In genomic region chr13:41146271-41146670, GRCm38 (mm10) we compare ENCODE assay signal across 9 mouse cellular contexts. TPM values are rescaled to one million over a fixed set of nuclear protein-coding genes. Genes with fewer than 3 reads are reported as not detected.
A peak's percentile ranks its signal among the peaks of the same experiment; 100 is the strongest.
DNase-seq lines count a peak whose midpoint lies in the region; ATAC-seq and TF ChIP-seq lines count a peak whose summit lies in the region.
"Had no signal": no experiment of that assay in that cellular context is flagged by ENCODE, and none has a peak within 500 bp of the region (broad histone marks: within the 10 kb centered on the region; RNA-seq: fewer than 3 reads in every experiment).

No protein-coding gene starts in this region.

- H3K4me1 ChIP-seq in midbrain, embryonic 10.5 days, result no peaks in the 10 kb centered on the region
- H3K4me1 ChIP-seq in midbrain, embryonic 16.5 days (ENCODE audit: control insufficient read depth, insufficient read depth, low read length), result no peaks in the 10 kb centered on the region
- H3K4me1 ChIP-seq in hindbrain, postnatal 0 days (ENCODE audit: insufficient read depth, low read length), result no peaks in the 10 kb centered on the region

- WGBS in midbrain, embryonic 10.5 days, result 78% methylated on average over 10 of the region's 10 CpGs
- 79% methylated on average over 10 of the region's 10 CpGs for WGBS in midbrain, embryonic 16.5 days
- WGBS in hindbrain, postnatal 0 days, result 82% methylated on average over 10 of the region's 10 CpGs

- H3K4me3 ChIP-seq in midbrain, embryonic 10.5 days, result no peak overlapping the region
- no peak overlapping the region for H3K4me3 ChIP-seq in midbrain, embryonic 16.5 days (ENCODE audit: low read depth, low read length)
- H3K4me3 ChIP-seq in hindbrain, postnatal 0 days (ENCODE audit: low read length), result no peak overlapping the region

- 0 out of 2 replicates have a peak, but pooled peaks cover 3% of the 10 kb centered on the region for H3K9me3 ChIP-seq in midbrain, embryonic 10.5 days (replicated peaks)
- no peaks in the 10 kb centered on the region for H3K9me3 ChIP-seq in midbrain, embryonic 16.5 days (replicated peaks; ENCODE audit: control insufficient read depth, low read length, poor library complexity, severe bottlenecking)
- H3K9me3 ChIP-seq in hindbrain, postnatal 0 days (ENCODE audit: low read length), result no peaks in the 10 kb centered on the region

- peak; percentile 78 for TF ChIP-seq CTCF in hindbrain, postnatal 0 days (IDR thresholded peaks at IDR 0.05; ENCODE audit: low read depth)

- H3K27me3 ChIP-seq in midbrain, embryonic 10.5 days (ENCODE audit: low read depth, poor library complexity, severe bottlenecking), result no peaks in the 10 kb centered on the region
- no peaks in the 10 kb centered on the region for H3K27me3 ChIP-seq in midbrain, embryonic 16.5 days (ENCODE audit: control insufficient read depth, insufficient read depth, low read depth, low read length)
- no peaks in the 10 kb centered on the region for H3K27me3 ChIP-seq in hindbrain, postnatal 0 days (ENCODE audit: insufficient read depth, low read length)

- ATAC-seq in midbrain, embryonic 16.5 days, result no peak
- no peak for ATAC-seq in hindbrain, postnatal 0 days

- H3K9ac ChIP-seq in midbrain, embryonic 16.5 days (ENCODE audit: low read depth, low read length), result no peak overlapping the region
- no peak overlapping the region for H3K9ac ChIP-seq in hindbrain, postnatal 0 days (replicated peaks; ENCODE audit: low read length)

- H3K27ac ChIP-seq in midbrain, embryonic 10.5 days (replicated peaks), result no peak overlapping the region
- no peak overlapping the region for H3K27ac ChIP-seq in midbrain, embryonic 16.5 days (ENCODE audit: low read length)
- H3K27ac ChIP-seq in hindbrain, postnatal 0 days, result no peak overlapping the region

- no peaks in the 10 kb centered on the region for H3K36me3 ChIP-seq in midbrain, embryonic 10.5 days
- H3K36me3 ChIP-seq in midbrain, embryonic 16.5 days (ENCODE audit: control insufficient read depth, insufficient read depth, low read length), result no peaks in the 10 kb centered on the region
- H3K36me3 ChIP-seq in hindbrain, postnatal 0 days (ENCODE audit: insufficient read depth, low read length), result no peaks in the 10 kb centered on the region

- DNase-seq in midbrain, embryonic 10.5 days (ENCODE audit: low spot score), result peak; percentile 51
- peak; percentile 2 for DNase-seq in adrenal gland, adult 8-10 months
- peak; percentile 80 for DNase-seq in embryo, embryonic 10.5 days (ENCODE audit: low spot score)
- DNase-seq in hindbrain, postnatal 0 days (ENCODE audit: low spot score), result peak; percentile 51
- DNase-seq in left cerebral cortex, postnatal 4 days, result peak; percentile 66
- peak; percentile 11 for DNase-seq in ovary, postnatal 36 days (ENCODE audit: low spot score)
- DNase-seq in thymus, postnatal 36 days, result peak; percentile 26 to 44

- H3K4me2 ChIP-seq in midbrain, embryonic 16.5 days (ENCODE audit: low read length), result no peak overlapping the region
- H3K4me2 ChIP-seq in hindbrain, postnatal 0 days (ENCODE audit: low read depth, low read length), result no peak overlapping the region

- intact Hi-C loops in left cerebral cortex, postnatal 4 days (cut with DNase I), result no loop called here

RNA-seq across cellular contexts. Expression of gene Sycp2l, which starts 32.2 kb away (rescaled TPM):
- not detected in 2 replicates for polyA plus RNA-seq in midbrain, embryonic 10.5 days (2016; fragmentation: Nextera tagmentation; extraction: Ambion mirVana)
- polyA plus RNA-seq in midbrain, embryonic 16.5 days (2015; fragmentation: Nextera tagmentation; extraction: Ambion mirVana), result 0.07 TPM in 1 of 2 replicates, not detected in the other
- not detected for total RNA-seq in adrenal gland, adult 8-10 months (2022)
- not detected in 2 replicates for total RNA-seq in hindbrain, postnatal 0 days (2014; rRNA removed)
- polyA plus RNA-seq in hindbrain, postnatal 0 days (2015; fragmentation: Nextera tagmentation; extraction: Ambion mirVana), result 0.23 TPM in 1 of 2 replicates, not detected in the other
- under 1 TPM in 1 of 2 experiments, not detected in 1; 0.14 TPM for total RNA-seq in left cerebral cortex, postnatal 4 days (2021)
- polyA plus RNA-seq: heart, embryonic 14.5 days had no signal

RNA-seq across cellular contexts. Expression of gene Gcm2, which starts 35.4 kb away (rescaled TPM):
- not detected in 2 replicates for polyA plus RNA-seq in midbrain, embryonic 10.5 days (2016; fragmentation: Nextera tagmentation; extraction: Ambion mirVana)
- polyA plus RNA-seq in midbrain, embryonic 16.5 days (2015; fragmentation: Nextera tagmentation; extraction: Ambion mirVana), result not detected in 2 replicates
- not detected for total RNA-seq in adrenal gland, adult 8-10 months (2022)
- not detected in 2 replicates for total RNA-seq in hindbrain, postnatal 0 days (2014; rRNA removed)
- not detected in 2 replicates for polyA plus RNA-seq in hindbrain, postnatal 0 days (2015; fragmentation: Nextera tagmentation; extraction: Ambion mirVana)
- total RNA-seq in left cerebral cortex, postnatal 4 days (2021), result not detected
- polyA plus RNA-seq: heart, embryonic 14.5 days had no signal

Comparison
In these comparisons a context has a peak if more than half of its experiments do, and no peak if none do; other contexts are left out.
1. DNase-seq: peak in every context shown above with its lines; median percentile 80 in embryo, embryonic 10.5 days; 66 in left cerebral cortex, postnatal 4 days; 51 in midbrain, embryonic 10.5 days; 51 in hindbrain, postnatal 0 days; 35 in thymus, postnatal 36 days; 11 in ovary, postnatal 36 days; 2 in adrenal gland, adult 8-10 months.